Mouse (Mus musculus): ENCODE measurements around the gene Map3k19. TPM values are rescaled to one million over a fixed set of nuclear protein-coding genes. Genes with fewer than 3 reads are reported as not detected.

Gene Map3k19
- total RNA-seq, 4 experiments from 2014 or later = 4.7 to 6.2 (median 5.5) TPM

Other genes with a start within 250 kb of the Map3k19 start
- gene Tmem163, start 175.5 kb downstream of the Map3k19 start, total RNA-seq (2022) = 10 to 100 TPM; 18.8 to 20.4 (median 19.4) TPM
- not detected for gene Acmsd, start 125.6 kb downstream of the Map3k19 start, total RNA-seq (2022)
- 10 to 100 TPM; 56.7 to 60.8 (median 59.5) TPM for gene Ccnt2, start 80.9 kb downstream of the Map3k19 start, total RNA-seq (2022)
- 10 to 100 TPM; 79.8 to 85.6 (median 83.1) TPM for gene Rab3gap1, start 13.7 kb upstream of the Map3k19 start, total RNA-seq (2022)
- 1 to 10 TPM; 6.4 to 8.2 (median 7.3) TPM for gene Zranb3, start 248.0 kb upstream of the Map3k19 start, total RNA-seq (2022)
- 100 to 1,000 TPM; 328 to 386 (median 370) TPM for gene R3hdm1, start 248.3 kb upstream of the Map3k19 start, total RNA-seq (2022)

All from left cerebral cortex, adult 8-10 months (tissue).